Mouse (Mus musculus) frontal cortex, adult 2 months (tissue): Measurements from ENCODE around the gene Rab2b. TPM values are rescaled to one million over a fixed set of nuclear protein-coding genes. Genes with fewer than 3 reads are reported as not detected.
A peak's percentile ranks its signal among the peaks of the same experiment; 100 is the strongest.
"Not testable (repeated sequence)": the region's sequence is repeated elsewhere in the genome, so short reads cannot be mapped to it uniquely, and the experiment has no call there.

ENCODE experiments used
- DNase-seq, 2 experiments: peaks; one replicate each; pipeline ENCODE4 v3.0.0; 2022; ENCODE audit warnings: low spot score in 1 of 2; ENCODE audit errors: extremely low spot score in 1 of 2
- polyA plus RNA-seq: library from polyadenylated mRNA; depleted of rRNA; stranded (reverse); fragments of >200 nt; gene quantifications from 2 replicates; pipeline ENCODE4 v1.2.3, GENCODE M21; 2012; rRNA removed

The Rab2b gene
- polyA plus RNA-seq = 48.0 and 50.4 TPM in 2 replicates

GRCm38 (mm10) chr14:52278932-52279746 is at the start of gene Rab2b, which contains the start of gene Tox4:
Gene Rab2b (minus strand): TSS chr14:52279545.
Gene Tox4 (plus strand): TSS chr14:52279146.
- DNase-seq = peak; percentile 97 to 100

DNA sequence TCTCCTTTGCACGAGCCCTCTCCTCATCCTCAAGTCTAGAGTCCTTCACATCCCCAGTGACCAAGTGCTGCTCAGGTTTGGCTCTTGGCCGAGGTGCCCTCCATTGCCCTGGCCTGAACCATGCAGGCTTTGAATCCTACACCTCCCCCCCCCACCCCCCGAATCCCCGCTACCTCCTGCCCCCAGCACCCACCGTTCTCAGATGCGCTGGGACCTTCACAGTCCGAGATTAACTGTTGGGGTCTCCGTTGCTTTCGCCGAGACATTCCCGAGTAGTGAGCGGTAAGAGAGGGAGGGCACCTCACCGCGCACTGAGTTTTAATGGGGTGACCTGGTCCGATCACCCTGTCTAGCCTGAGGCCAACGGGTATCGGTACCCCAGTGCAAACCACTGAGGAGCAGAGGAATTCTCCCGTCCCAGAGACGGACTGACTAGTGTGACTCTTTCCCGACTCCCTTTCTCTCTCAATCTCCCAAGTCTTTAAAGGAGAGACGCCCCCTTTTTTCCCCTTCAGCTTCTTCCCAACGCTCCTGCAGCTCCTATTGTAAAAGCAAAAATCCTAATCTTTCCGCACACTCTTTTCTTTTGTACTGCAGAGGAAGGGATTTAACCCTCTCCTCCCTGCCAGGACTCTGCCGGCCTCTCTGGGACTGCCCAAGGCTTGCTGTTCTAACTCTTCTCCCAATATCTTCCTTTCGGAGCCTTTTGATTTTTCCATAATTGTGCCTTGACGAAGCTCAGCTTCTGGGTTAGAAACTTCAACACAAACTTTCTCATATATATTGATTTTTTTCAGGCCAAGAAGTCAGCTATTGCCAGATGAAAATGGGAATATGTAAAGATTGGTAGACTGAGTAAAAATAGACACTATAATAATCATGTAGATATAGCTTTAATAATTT is 48.8 kb upstream of the Rab2b start, which contains the start of gene Sall2:
TSS of gene Sall2 (minus strand) at position 853 of the 903 bp plus-strand sequence.
- DNase-seq = no peak

- no peak for DNase-seq
Measured at GRCm38 (mm10) chr14:52327375-52327901, 48.1 kb upstream of the Rab2b start.

DNA sequence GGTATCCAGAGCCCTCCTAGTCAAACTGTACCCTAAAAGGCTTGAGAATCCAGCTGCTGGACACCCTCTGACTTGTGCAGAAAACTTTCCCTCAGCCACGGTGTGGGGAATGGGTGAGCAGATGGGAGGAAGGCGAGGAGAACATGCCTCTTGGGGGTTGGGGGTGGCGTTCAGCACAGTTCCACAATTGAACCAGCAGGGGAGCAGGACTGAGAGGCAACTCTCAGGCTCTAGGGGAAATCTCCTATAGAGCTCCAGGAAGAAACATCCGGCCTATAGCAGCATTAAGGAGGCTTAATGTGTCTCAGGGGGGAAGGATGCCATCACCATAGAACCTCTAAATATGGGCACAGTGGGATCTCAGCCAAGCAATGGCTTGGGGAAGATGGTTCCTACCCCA is 46.5 kb upstream of the Rab2b start:
- no peak for DNase-seq

GRCm38 (mm10) chr14:52319361-52319760 is 40.0 kb upstream of the Rab2b start:
- no peak for DNase-seq

DNA sequence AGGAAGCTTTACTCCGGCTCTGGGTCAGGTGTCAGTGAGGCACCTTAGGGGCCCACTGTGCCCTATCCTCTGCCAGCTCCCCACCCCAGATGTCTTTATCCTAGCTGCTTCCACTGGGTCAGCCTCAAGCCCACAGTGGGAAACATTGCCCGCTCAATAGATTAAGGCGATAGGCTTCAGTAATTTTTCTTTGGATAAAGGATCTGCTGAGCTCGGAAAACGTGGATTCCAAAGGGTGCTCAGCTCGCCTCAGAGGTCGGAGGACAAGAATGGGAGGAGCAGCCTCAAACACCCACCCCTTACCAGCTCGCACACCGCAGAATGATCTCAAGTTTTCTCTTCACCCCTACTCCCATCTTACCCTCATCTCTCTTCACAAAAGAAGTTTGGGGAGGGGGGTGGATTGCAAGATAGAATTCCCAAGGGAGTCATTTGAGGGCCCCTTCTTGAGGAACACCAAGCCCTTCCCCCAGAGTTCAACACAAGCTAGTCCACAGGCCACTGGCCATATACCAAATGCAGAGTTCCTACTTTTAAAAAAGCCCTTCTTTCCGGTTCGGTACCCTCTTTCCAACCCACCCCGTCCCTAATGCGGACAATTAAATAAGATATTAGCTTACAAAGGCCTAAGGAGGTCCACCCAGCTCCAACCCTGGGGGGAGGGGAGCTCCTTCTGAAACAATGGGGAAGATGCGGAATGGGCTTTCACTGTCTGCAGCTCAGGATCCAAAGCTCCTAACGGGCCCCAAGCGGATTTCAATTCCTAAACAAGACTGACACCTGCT is 37.3 kb upstream of the Rab2b start:
- no peak for DNase-seq

DNA sequence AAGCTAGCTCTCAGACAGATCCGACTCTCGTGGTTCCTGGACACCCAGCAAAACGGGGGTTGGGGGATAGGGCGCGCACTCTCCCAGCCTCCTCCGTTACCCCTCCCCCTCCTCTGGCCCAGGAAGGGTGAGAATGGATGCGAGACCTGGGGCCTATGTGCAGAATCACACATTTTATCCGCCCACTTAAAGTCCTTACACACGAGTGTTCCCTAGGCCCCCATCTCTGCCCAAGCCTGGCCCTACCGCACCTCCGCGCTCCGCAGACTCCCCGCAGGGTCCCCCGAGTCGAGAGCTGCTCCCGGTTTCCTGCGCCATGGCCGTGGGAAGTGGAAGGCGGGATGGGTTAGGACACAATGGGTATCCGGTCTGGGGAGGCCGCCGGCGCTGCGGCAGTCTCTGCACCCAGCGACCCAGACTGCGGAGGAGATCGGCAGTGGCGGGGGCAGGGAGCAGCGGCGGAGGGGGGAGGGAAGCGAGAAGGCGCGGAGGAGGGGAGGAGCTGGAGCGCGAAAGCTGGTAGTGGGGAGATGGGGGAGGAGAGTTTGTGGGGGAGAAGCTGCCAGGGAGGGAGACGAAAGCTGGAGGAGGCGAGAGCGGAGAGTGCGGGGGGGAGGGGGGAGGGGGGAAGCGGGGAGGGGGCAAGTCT is 36.6 kb upstream of the Rab2b start:
- DNase-seq = peak in 1 of 2 experiments; percentile 76

DNA sequence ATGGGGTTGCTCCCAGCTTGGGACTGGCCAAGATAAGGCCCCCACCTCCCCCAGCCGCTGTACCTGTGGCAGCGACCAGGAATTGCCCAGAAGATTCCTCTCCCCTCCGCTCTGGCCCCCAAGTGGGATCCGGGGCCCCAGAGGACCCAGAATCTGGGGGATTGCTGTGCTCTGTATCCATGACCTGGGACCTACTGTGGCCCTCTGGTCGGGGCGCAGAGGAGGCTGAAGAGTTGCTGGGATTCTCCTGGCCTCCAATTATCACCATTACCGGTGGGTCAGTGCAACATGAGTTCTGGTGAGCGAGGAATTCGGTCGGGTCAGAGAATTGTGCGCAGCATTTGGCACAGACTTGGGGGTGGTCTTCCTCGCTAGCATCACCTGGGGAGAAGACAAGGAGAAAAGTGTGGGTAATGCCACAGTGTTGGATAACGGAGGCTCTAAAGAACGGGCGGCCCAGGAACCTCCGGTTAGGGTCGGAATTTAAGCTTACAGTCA is 36.0 kb upstream of the Rab2b start:
- DNase-seq = no peak

GRCm38 (mm10) chr14:52314808-52315150 is 35.4 kb upstream of the Rab2b start:
- peak in 1 of 2 experiments; percentile 36 for DNase-seq

DNA sequence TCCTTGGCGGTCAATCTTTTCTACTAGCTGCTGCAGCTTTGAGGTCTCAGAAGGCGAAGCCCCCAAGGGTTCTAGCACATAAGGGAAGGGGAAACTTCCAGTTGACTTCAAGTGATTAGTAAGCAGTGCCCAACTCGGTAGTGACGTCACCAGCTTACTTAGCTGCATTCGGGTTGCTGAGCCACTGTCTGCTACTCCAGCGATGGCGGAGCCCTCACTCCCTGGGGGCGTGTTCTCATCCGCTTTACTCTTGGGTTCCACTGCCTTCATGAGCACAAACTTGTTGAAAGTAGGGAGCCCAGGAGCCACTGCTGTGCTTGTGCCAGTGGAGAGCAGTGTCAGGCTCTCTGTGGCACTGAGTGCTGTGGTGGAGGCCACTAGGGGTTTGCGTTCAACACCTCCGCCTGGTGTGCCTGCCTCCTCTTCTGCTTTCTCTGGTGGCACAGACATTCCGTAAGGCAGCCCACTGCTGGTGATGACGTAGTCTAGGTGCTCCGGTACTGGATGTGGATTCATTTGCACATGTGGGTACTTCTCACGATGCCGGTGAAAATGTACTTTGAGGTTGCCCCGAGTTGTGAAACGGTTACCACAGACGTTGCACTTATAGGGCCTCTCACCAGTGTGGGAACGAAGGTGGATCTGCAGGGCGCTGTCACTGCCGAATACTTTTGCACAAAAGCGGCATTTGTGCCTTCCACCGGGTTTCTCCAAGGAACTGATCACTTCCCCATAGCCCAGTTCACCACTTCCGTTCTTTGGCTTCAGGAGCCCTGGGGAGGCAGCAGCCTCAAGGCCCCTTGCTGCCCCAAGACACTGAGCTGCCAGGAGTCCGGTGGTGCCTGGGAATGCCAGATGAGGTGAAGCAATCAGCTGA is 34.8 kb upstream of the Rab2b start:
- no peak for DNase-seq

DNA sequence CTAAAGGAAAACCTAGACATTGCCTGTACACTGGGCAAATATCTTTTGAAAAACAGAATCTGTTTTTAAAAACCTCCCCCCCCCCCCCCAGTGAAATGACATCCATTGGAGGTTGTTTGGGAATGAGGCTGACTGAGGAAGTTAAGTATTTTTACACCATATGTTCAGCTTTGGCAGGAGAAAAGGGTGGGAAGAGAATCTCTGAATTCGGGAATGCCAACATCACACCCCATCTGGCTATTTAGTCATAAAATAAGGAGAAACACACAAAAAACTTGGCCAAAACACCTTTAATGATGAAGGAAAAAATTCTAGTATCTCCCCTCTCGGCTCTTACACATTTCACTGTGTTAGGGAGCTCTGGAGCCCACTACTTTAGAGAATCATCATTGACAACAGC is 31.6 kb upstream of the Rab2b start:
- peak in 1 of 2 experiments; percentile 75 for DNase-seq

- DNase-seq = not testable (repeated sequence)
Measured at GRCm38 (mm10) chr14:52310343-52310742, 31.0 kb upstream of the Rab2b start.

GRCm38 (mm10) chr14:52306100-52306499 is 26.8 kb upstream of the Rab2b start:
- no peak for DNase-seq

DNA sequence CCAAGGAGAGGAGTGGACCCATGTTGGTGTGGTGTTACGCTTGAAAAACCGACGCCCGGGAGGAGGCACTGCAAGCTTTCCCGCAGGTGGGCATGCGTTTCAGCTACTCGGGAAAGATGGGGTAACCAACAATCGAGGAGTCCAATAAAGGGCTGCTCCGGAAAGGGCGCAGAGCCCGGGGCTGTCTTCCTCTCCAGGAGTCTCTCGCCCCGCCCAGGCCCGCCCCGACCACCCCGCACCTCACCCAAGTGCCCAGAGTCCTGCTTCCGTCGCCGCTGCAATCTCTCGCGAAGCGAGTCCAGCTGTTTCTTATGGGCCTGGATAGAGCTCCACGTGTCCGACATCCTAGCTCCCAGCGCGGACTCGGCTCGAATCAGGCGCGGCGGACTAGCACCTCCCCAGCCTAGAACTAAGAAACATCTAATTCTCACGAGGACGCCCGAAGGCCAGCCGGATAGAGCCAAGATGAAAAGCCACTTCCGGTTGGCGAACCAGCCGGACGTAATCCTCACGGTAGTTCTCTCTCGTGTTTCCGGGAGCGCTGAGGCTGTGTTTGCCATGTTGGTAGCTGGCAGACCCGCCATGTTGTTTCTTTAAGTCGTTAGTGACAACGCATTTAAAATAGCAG is 25.4 kb upstream of the Rab2b start, which contains the start of gene Mettl3:
TSS of gene Mettl3 (minus strand) at position 485 of the 628 bp plus-strand sequence.
- peak; percentile 92 to 95 for DNase-seq

DNA sequence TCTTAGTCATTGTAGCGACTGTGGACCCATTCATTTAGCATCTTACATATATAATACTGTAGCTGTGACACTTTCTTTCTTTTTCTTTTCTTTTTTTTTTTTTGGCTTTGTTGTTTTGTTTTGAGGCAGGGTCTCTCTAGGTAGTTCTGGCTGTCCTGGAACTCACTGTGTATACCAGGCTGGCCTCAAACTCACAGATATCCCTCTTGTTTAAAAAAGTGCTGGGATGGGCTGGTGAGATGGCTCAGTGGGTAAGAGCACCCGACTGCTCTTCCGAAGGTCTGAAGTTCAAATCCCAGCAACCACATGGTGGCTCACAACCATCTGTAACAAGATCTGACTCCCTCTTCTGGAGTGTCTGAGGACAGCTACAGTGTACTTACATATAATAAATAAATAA is 24.2 kb upstream of the Rab2b start:
- not testable (repeated sequence) for DNase-seq

DNA sequence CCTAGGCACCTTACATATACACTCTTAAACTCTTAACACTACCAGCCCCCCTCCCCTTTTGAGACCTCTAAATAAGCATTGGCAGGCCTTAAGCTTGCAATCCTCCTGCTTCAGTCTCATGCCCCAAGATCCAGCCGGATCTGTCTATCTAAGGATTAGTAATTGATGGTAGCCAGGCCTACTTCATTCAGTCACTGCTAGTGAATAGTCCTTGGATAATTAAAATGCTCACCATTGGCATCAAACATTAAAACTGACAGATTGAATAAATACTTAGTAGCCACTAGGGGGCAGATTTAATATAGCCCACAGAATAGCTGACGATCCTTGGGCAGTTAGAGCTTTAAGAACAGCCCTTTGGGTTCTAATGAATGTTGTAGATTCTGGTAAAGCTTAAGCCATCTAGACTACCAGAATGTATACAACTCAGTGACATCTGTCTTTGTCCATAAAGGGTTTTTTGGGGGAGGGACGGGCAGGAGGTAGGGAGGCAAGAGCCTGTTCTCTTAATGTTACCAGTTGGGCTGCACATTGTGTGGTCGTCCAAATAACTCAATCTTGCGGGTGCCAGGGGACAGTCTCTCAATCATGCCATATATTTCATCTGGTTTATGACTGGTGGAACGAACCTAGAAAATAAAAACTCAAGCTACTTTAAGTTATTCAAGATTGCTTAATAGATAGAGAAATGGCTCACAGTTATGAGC is 16.4 kb upstream of the Rab2b start:
- no peak for DNase-seq

GRCm38 (mm10) chr14:52284191-52284590 is 4.8 kb upstream of the Rab2b start:
- no peak for DNase-seq
